Mouse (Mus musculus): ENCODE results near the gene Twistnb. TPM values are rescaled to one million over a fixed set of nuclear protein-coding genes. Genes with fewer than 3 reads are reported as not detected.

Twistnb gene
- total and polyA plus RNA-seq, 3 experiments, result 22.1 to 44.6 (median 25.3) TPM

DNA sequence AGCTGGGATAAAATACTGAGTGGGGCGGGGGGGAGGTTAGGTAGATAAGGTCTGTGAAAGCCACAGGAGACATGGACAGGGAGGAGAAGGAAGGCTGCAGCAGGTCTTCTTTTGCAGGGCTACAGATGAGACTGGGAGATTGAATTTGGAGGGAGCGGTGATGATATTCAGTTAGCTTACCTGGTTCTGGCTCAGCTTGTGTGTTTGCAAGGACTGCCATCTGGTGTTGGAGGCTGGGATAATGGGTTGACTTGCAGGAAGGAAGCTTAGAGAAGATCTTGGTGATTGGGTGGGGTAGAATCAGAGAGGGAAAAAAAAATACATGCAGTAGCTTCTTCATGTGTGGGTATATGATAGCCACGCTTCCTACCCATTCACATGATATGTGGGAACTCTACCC, 5.1 kb upstream of the Twistnb start:
- TF ChIP-seq RAD21 (IDR thresholded peaks at IDR 0.05; ENCODE audit: low read depth, low read length) (peak; percentile 67), MYB (IDR thresholded peaks at IDR 0.05; ENCODE audit: low read depth, low read length) (no peak), MEF2A (IDR thresholded peaks at IDR 0.05; ENCODE audit: extremely low read depth, insufficient replicate concordance, low read depth, low read length, poor library complexity, severe bottlenecking) (no peak), USF1 (IDR thresholded peaks at IDR 0.05; ENCODE audit: low read depth, low read length) (no peak), ZKSCAN1 (IDR thresholded peaks at IDR 0.05; ENCODE audit: low read depth, low read length) (no peak), GABPA (IDR thresholded peaks at IDR 0.05; ENCODE audit: low read depth, low read length) (no peak), ELF1 (IDR thresholded peaks at IDR 0.05; ENCODE audit: low read depth, low read length) (no peak), TBP (IDR thresholded peaks at IDR 0.05; ENCODE audit: low read depth, low read length) (no peak), RCOR1 (IDR thresholded peaks at IDR 0.05; ENCODE audit: low read depth, low read length) (no peak), GATA1 (IDR thresholded peaks at IDR 0.05; ENCODE audit: low read depth, low read length) (no peak), EP300 (IDR thresholded peaks at IDR 0.05; ENCODE audit: low read depth in 1 of 2, low read length in 2 of 2) (no peak), NELFE (IDR thresholded peaks at IDR 0.05; ENCODE audit: low read depth, low read length) (no peak), POLR2A (IDR thresholded peaks at IDR 0.05; ENCODE audit: control insufficient read depth in 1 of 2, insufficient read depth in 1 of 2, low read depth in 1 of 2, low read length in 2 of 2, poor library complexity in 1 of 2) (no peak), E2F4 (IDR thresholded peaks at IDR 0.05; ENCODE audit: borderline replicate concordance, low read depth, low read length) (no peak), CTCF (IDR thresholded peaks at IDR 0.05 in 2 of 3, conservative IDR thresholded peaks at IDR 0.05 in 1 of 3; ENCODE audit: control insufficient read depth in 1 of 3, insufficient read depth in 1 of 3, low read depth in 2 of 3, low read length in 3 of 3, poor library complexity in 1 of 3, severe bottlenecking in 1 of 3) (peak; percentile 16 to 70 (median 51); a peak in 4 of 6 replicates), TCF12 (IDR thresholded peaks at IDR 0.05; ENCODE audit: low read depth, low read length) (no peak), KAT2A (conservative IDR thresholded peaks at IDR 0.05; ENCODE audit: low read depth, low read length) (no peak), BHLHE40 (IDR thresholded peaks at IDR 0.05; ENCODE audit: borderline replicate concordance, low read depth, low read length) (no peak), SMC3 (IDR thresholded peaks at IDR 0.05; ENCODE audit: low read depth, low read length) (peak; percentile 79), USF2 (IDR thresholded peaks at IDR 0.05; ENCODE audit: borderline replicate concordance in 1 of 2, insufficient read depth in 1 of 2, low read depth in 1 of 2, low read length in 2 of 2) (no peak), ZC3H11A (IDR thresholded peaks at IDR 0.05; ENCODE audit: low read depth, low read length) (peak; percentile 41; the same call in 1 of the 2 replicates), ETS1 (IDR thresholded peaks at IDR 0.05; ENCODE audit: low read depth, low read length) (no peak), MXI1 (IDR thresholded peaks at IDR 0.05; ENCODE audit: low read depth, low read length) (no peak), CHD1 (IDR thresholded peaks at IDR 0.05; ENCODE audit: low read depth, low read length) (no peak), HCFC1 (IDR thresholded peaks at IDR 0.05; ENCODE audit: low read depth, low read length) (no peak), TAL1 (IDR thresholded peaks at IDR 0.05; ENCODE audit: low read length) (no peak)
- Histone ChIP-seq H3K9ac (ENCODE audit: control insufficient read depth, low read depth, low read length, poor library complexity, severe bottlenecking) (no peak overlapping the region), H3K4me3 (ENCODE audit: control insufficient read depth in 1 of 2, insufficient read depth in 1 of 2, low read depth in 2 of 2, low read length in 2 of 2) (no peak overlapping the region), H3K27ac (ENCODE audit: control insufficient read depth, low read depth, low read length) (no peak overlapping the region), H3K9me3 (replicated peaks; ENCODE audit: insufficient read depth, low read length) (no peaks in the 10 kb centered on the region), H3K27me3 (ENCODE audit: control insufficient read depth in 1 of 2, insufficient read depth in 2 of 2, low read length in 2 of 2) (peaks cover 6 to 12% of the 10 kb centered on the region in 2 experiments), H3K79me2 (ENCODE audit: control insufficient read depth, insufficient read depth, low read length, poor library complexity) (no peaks in the 10 kb centered on the region), H3K4me1 (ENCODE audit: control insufficient read depth in 1 of 2, insufficient read depth in 2 of 2, low read length in 2 of 2) (peaks cover 0 to 4% of the 10 kb centered on the region in 2 experiments; a peak in 1 of 4 replicates), H3K36me3 (ENCODE audit: control insufficient read depth in 1 of 2, insufficient read depth in 2 of 2, low read length in 2 of 2) (peaks cover 0 to 7% of the 10 kb centered on the region in 2 experiments; a peak in 2 of 4 replicates)
- peak; percentile 63 for DNase-seq (ENCODE audit: low read depth, low spot score)

Data from MEL (cell line).